Mouse (Mus musculus) limb, embryonic 10.5 days (tissue): ENCODE results near the gene Rhpn2. TPM values are rescaled to one million over a fixed set of nuclear protein-coding genes. Genes with fewer than 3 reads are reported as not detected.

Experiments
- DNase-seq: peaks from one replicate; pipeline ENCODE4 v3.0.0-alpha.2; 2017; ENCODE audit warnings: low spot score
- H3K27ac ChIP-seq: fragments of 300-500 bp; sonication (generic); 2 replicates; pipeline ENCODE4 v1.5.1; 2016; ENCODE audit warnings: mild to moderate bottlenecking
- H3K27me3 ChIP-seq: fragments of 300-500 bp; sonication (generic); 2 replicates; pipeline ENCODE4 v1.6.1; 2016; ENCODE audit warnings: low read depth, mild to moderate bottlenecking; ENCODE audit not compliant: poor library complexity, severe bottlenecking
- H3K36me3 ChIP-seq: fragments of 300-500 bp; sonication (generic); 2 replicates; pipeline ENCODE4 v1.6.1; 2016; ENCODE audit warnings: mild to moderate bottlenecking, moderate library complexity
- H3K4me1 ChIP-seq: fragments of 300-500 bp; sonication (generic); 2 replicates; pipeline ENCODE4 v1.6.1; 2016
- H3K4me3 ChIP-seq: fragments of 300-500 bp; sonication (generic); 2 replicates; pipeline ENCODE4 v1.5.1; 2016; ENCODE audit warnings: mild to moderate bottlenecking, moderate library complexity
- H3K9me3 ChIP-seq: fragments of 300-500 bp; sonication (generic); replicated peaks from 2 replicates; pipeline ENCODE4 v1.6.1; 2016; ENCODE audit warnings: mild to moderate bottlenecking
- WGBS: fragments of 180-500 bp; shearing (Covaris S2); methylation state at CpG from one replicate; pipeline ENCODE4 v1.1.7; 2016; 5-methylcytosine and 5-hydroxymethylcytosine counted together
- polyA plus RNA-seq: library from polyadenylated mRNA; unstranded; fragments of >200 nt; fragmentation: Nextera tagmentation; extraction: Ambion mirVana; gene quantifications from 2 replicates; pipeline ENCODE4 v1.2.1, GENCODE M21; 2016

Rhpn2 gene
- polyA plus RNA-seq, 1 experiment from 2014 or later, result 3.2 TPM

DNA sequence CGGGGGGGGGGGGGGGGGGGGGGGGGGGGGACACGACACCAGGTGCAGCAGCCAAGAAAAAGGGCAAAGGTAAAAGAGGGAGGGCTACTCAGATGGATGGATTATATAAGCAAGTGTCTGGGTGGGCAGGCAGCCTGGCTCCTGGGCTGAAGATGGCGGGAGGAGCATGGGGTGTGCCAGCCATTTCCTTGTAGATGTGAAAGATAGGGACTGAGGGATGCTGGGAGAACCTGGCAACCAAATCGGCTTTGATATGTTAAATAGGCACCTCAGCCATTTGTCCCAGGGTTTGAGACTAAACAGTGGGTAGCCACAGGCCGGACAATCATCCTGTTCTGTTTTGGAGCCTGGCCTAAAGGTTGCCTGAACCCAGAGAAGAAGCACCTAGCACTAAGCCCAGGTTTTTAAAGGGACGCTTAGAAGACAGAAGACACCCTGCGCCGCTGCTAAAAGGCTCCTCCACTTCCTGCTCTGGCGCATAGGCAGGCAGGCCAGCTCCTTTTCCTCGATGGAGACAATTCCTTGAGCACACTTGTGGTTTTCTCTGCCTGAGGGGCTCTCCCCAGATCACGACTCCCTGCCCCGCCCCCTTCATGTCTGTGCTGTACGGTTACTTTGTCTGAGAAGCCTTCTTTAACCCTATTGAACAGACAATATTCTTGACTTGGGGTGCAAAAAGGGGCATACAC is 11.1 kb upstream of the Rhpn2 start:
- H3K9me3 ChIP-seq, result no peaks in the 10 kb centered on the region
- WGBS, result 6% methylated on average over 11 of the region's 13 CpGs
- no peaks in the 10 kb centered on the region for H3K27me3 ChIP-seq
- no peak overlapping the region for H3K4me3 ChIP-seq
- H3K4me1 ChIP-seq, result peaks cover 10% of the 10 kb centered on the region
- H3K36me3 ChIP-seq, result no peaks in the 10 kb centered on the region
- peak overlapping the region; percentile 56; the same call in 1 of the 2 replicates for H3K27ac ChIP-seq
- peak; percentile 34 for DNase-seq

DNA sequence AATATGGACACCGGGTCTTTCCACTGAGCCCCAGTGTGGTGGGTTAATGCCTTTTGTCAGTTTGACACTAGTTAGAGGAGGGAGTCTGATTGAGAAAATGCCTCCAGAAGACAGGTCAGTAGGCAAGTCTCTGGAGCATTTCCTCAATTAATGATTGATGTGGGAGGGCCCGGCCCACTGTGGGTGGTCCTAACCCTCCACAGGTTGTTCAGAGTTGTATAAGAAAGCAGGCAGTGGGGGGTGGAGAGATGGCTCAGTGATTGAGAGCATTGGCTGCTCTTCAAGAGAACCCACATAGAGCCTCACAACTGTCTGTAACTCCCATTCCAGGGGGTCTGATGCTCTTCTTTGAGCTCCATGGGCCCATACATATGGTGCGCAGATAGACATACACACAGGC is 2.4 kb upstream of the Rhpn2 start:
- WGBS, result 69% methylated on average over 3 of the region's 3 CpGs
- Histone ChIP-seq H3K4me3 (no peak overlapping the region), H3K27me3 (peaks cover 41% of the 10 kb centered on the region), H3K9me3 (no peaks in the 10 kb centered on the region), H3K36me3 (no peaks in the 10 kb centered on the region), H3K4me1 (peaks cover 25% of the 10 kb centered on the region), H3K27ac (no peak overlapping the region)
- DNase-seq, result no peak

DNA sequence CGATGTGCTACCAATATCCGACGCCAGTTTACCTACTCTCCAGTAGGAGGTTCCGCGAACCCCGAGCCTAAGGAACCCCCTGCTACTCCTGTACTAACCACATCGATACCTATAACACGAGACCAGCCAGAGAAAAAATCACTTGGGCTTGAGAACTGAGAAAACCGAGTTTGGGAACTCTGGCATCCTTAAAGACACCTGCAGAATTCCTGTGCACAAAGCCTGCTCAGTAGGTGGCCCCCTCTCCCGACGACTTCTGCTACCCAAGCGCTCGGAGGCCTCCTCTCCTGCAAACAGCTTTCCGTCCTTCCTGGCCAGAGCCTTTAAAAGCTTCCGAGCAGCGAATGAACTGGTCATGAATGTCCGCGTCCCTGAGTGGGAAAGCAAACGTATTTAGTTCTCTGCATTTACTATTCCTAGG is 729 bp upstream of the Rhpn2 start:
- H3K9me3 ChIP-seq, result no peaks in the 10 kb centered on the region
- H3K27ac ChIP-seq, result peak overlapping the region; percentile 56
- DNase-seq, result no peak
- H3K4me1 ChIP-seq, result peaks cover 25% of the 10 kb centered on the region
- H3K4me3 ChIP-seq, result peak overlapping the region; percentile 74
- no peaks in the 10 kb centered on the region for H3K36me3 ChIP-seq
- H3K27me3 ChIP-seq, result peaks cover 49% of the 10 kb centered on the region
- WGBS, result 1% methylated on average over 19 of the region's 19 CpGs

DNA sequence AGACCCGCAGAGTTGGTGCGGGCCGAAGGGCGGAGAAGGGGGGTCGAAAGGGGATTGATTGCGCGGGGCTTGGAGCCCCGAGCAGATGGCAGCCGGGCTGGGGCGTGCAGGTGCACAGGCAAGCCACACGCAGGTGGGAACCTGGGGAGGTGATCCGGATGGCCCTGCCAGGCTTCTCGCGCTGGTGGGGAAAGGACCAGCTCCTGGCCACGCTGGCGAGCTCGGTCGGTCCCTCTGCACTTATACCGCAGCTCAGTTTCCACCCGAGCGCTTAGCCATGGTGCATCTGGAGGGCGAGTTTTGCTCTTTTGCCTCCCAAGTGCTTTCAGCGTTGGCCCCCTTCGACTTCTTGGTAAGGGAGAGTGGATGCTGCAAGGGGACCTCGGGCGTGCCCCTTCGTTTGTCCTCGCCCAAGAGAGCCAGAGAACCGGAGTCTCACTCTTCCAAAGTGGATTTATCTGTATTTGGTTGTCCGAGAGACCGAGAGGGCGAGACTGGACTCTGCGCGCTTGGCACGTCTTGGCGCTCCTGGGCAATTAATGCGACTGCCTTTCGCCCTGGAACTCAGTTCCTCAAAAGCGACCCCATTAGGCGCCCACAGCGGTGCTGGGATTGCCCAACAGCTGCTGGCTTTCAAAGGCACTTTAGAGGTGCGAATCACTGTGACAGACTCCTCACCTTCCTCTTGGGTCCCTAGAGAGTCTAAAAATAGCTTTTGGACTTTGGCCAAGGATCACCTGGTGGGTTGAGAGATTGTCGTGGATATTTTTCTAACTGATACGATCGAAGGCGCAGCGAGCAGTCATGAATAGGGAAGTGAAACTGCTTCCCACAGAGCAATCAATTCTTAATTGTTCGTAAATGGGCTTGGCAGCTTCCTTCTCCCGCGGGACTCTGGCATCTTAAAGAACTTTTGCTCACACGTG is 820 bp downstream of the Rhpn2 start:
- WGBS, result under 1% methylated on average over 51 of the region's 51 CpGs
- peaks cover 25% of the 10 kb centered on the region for H3K4me1 ChIP-seq
- peaks cover 49% of the 10 kb centered on the region for H3K27me3 ChIP-seq
- peak; percentile 65 for DNase-seq
- H3K27ac ChIP-seq, result peak overlapping the region; percentile 66
- H3K36me3 ChIP-seq, result no peaks in the 10 kb centered on the region
- no peaks in the 10 kb centered on the region for H3K9me3 ChIP-seq
- H3K4me3 ChIP-seq, result peak overlapping the region; percentile 74

DNA sequence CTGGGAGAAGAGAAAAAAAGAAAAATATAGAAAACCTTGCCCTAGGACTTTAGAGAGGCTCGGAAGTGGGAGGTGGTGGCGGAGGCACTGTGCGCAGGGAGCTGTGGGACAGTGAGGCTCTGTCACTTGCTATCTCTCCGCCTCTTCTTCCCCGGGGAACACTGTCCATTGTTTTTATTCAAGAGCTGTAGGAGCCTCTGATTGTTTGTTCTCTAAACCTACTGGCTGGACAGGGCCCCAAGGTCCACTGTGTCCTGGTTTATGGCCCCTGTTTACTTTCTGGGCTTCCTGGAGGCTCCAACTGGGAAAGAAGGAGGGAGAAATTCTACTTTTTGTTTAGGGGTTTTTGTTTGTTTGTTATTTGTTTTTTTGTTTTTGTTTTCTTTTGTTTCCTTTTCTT is 6.2 kb downstream of the Rhpn2 start:
- DNase-seq, result no peak
- no peaks in the 10 kb centered on the region for H3K9me3 ChIP-seq
- H3K27me3 ChIP-seq, result peaks cover 21% of the 10 kb centered on the region
- H3K27ac ChIP-seq, result no peak overlapping the region
- H3K4me1 ChIP-seq, result peaks cover 5% of the 10 kb centered on the region; the same call in 1 of the 2 replicates
- WGBS, result 40% methylated on average over 5 of the region's 5 CpGs
- H3K4me3 ChIP-seq, result no peak overlapping the region
- H3K36me3 ChIP-seq, result no peaks in the 10 kb centered on the region

DNA sequence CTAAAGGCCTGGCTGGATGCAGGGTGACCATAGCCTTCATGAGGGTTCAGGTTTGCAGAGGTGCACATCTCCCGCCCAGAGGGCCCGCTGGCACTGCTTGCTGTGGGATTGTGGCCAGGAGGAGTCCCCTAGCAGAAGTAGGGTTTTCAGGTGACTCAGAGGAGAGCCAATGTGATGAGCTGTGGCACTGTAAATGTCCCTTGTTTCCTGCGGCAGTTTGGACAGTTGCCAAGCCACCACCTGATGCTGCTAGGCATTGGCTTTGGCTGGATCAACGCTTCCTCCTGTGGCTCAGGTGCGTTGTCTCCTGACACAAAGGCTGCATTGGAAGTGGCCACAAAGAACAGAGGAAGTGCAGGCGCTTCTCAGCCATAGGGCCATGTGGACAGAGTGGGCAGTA is 7.3 kb downstream of the Rhpn2 start:
- Histone ChIP-seq H3K27me3 (peaks cover 10% of the 10 kb centered on the region), H3K9me3 (no peaks in the 10 kb centered on the region), H3K4me1 (no peaks in the 10 kb centered on the region), H3K36me3 (no peaks in the 10 kb centered on the region), H3K27ac (no peak overlapping the region), H3K4me3 (no peak overlapping the region)
- WGBS, result 89% methylated on average over 6 of the region's 6 CpGs
- no peak for DNase-seq

DNA sequence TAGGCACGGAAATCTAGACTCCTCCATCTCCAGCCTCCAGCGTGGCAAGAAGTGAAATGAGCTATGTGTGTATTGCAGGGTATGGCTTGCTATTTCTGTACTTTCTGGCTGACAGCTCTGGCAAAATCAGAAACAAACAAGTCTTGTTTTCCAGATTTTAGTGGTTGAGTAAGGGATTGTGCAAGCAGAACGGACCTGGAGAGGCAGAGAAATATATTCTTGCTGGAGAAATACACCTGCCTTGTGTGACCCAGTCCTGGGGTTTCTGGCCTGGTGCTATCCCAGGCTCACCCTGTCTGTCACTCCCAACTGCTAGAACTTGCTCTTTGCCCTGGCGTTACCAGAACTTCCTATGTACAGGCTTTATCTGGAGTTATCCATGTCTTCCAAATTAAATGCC is 8.5 kb downstream of the Rhpn2 start:
- Histone ChIP-seq H3K36me3 (no peaks in the 10 kb centered on the region), H3K9me3 (no peaks in the 10 kb centered on the region), H3K4me3 (no peak overlapping the region), H3K27ac (no peak overlapping the region), H3K27me3 (no peaks in the 10 kb centered on the region), H3K4me1 (no peaks in the 10 kb centered on the region)
- DNase-seq, result no peak
- 83% methylated on average over 4 of the region's 4 CpGs for WGBS

DNA sequence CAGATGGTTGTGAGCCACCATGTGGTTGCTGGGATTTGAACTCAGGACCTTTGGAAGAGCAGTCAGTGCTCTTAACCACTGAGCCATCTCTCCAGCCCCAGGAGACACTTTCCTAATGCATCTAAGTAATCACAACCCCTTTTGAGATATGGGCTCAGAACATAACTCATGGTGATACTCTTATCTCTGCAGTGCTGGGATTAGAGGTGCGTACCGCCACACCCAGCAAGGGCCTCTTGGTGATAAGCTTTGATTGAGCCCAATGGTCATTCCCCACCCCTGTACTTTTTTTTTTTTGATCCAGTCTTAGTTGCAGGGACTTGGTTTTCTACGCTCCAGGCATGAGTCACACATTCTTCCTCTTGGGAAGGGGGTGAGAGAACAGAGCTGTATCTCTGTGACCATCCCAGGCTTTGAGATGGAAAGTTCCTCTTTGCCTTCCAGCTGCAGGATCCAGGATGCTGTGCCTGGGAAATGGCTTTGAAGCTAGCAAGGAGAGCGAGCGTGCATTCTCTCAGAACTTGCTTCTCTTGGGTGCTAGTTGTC is 10.9 kb downstream of the Rhpn2 start:
- H3K4me3 ChIP-seq, result no peak overlapping the region
- H3K4me1 ChIP-seq, result no peaks in the 10 kb centered on the region
- H3K27me3 ChIP-seq, result no peaks in the 10 kb centered on the region
- no peak overlapping the region for H3K27ac ChIP-seq
- DNase-seq, result no peak
- no peaks in the 10 kb centered on the region for H3K36me3 ChIP-seq
- 92% methylated on average over 5 of the region's 5 CpGs for WGBS
- no peaks in the 10 kb centered on the region for H3K9me3 ChIP-seq

DNA sequence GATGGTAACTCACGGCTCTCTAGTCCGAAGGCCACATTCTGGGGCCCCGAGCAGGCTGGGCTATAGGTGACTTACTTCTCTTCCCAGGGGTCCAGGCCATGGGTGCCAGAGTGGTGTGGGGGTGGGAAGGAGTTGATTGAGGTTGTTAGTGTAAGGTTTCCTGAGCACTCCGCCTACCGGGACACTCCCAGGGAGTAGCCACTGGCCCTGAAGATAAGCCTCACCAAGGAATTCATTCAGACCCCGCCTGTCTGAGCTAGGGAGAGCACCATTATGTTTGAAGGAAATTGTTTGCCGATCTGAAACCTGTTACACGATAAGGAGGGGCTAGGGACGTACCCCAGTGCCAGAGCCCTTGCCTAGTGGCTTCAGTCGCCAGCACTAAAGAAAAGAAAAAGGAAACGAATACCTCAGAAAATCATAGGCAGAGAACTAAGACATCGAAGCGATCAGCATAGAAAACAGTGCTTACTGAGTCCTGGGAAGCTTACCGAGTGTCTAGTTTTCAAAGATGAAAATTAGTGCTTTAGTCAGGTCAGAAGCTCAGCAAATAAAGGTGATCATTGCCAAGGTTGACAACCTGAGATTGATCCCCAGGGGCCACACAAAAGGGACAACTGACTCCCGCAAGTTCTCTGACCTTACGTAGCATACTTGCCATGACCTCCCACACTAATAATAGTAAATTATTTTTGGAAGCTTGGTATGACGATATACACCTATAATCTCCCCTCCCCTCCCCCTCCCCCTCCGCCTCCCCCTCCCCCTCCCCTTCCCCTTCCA is 14.1 kb downstream of the Rhpn2 start:
- Histone ChIP-seq H3K27ac (no peak overlapping the region), H3K4me1 (no peaks in the 10 kb centered on the region), H3K4me3 (no peak overlapping the region), H3K27me3 (no peaks in the 10 kb centered on the region), H3K9me3 (no peaks in the 10 kb centered on the region), H3K36me3 (no peaks in the 10 kb centered on the region)
- DNase-seq, result no peak
- WGBS, result 73% methylated on average over 17 of the region's 18 CpGs

DNA sequence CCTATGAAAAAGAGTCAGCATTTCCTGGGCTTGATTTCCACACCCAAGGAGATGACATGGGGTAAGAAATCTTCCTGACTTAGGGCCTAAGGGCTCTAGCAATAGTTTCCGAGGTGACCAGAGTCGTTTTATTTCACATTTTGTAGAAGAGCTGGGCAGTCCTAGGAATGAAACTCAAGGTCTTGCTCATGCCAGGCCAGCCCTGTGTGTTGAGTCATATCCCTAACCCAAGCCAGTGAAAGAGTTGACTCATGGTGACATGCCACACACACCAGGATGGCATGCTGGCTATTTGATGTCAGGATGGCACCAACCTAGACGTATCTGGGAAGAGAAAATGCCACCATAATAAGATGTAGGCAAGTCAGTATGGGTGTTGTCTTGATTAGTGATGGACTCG is 15.1 kb downstream of the Rhpn2 start:
- 91% methylated on average over 4 of the region's 4 CpGs for WGBS
- no peak overlapping the region for H3K4me3 ChIP-seq
- no peaks in the 10 kb centered on the region for H3K36me3 ChIP-seq
- H3K27ac ChIP-seq, result no peak overlapping the region
- no peaks in the 10 kb centered on the region for H3K9me3 ChIP-seq
- no peaks in the 10 kb centered on the region for H3K27me3 ChIP-seq
- H3K4me1 ChIP-seq, result no peaks in the 10 kb centered on the region
- no peak for DNase-seq

DNA sequence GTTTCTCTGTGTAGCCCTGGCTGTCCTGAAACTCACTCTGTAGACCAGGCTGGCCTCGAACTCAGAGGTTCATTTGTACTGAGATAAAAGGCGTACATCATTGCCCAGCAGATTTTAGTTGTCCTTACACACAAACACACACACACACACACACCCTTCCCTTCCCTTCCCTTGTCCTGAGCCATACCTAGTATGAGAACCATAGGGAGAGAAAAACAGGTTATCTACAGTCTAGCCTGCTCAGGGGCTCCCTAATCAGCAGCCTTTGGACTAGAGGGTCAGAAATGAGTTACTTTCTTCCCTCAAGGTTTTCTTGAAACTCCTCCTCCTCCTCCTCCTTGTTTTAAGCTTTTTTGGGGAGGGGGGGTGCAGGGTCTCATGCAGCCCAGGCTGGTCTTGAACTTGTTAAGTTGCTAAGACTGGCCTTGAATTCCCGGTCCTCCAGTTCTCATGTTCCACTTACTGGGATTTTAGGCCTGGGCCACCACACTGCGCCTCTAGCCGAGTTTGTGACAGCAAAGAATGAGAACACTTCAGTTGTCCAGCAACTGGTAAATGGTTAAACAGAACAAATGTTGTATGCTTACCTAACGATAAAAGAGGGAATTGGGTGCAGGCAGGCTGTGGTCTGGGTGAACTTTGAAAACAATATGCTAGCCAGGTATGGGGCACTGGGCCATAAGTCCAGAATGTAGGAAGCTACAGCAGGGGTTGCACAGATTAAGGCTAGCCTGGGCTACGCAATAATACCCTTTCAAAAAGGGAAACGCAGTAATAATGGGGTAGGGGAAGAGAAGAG is 16.1 kb downstream of the Rhpn2 start:
- Histone ChIP-seq H3K36me3 (no peaks in the 10 kb centered on the region), H3K27ac (no peak overlapping the region), H3K27me3 (no peaks in the 10 kb centered on the region), H3K4me3 (no peak overlapping the region), H3K9me3 (no peaks in the 10 kb centered on the region), H3K4me1 (no peaks in the 10 kb centered on the region)
- no peak for DNase-seq
- 89% methylated on average over 8 of the region's 8 CpGs for WGBS

DNA sequence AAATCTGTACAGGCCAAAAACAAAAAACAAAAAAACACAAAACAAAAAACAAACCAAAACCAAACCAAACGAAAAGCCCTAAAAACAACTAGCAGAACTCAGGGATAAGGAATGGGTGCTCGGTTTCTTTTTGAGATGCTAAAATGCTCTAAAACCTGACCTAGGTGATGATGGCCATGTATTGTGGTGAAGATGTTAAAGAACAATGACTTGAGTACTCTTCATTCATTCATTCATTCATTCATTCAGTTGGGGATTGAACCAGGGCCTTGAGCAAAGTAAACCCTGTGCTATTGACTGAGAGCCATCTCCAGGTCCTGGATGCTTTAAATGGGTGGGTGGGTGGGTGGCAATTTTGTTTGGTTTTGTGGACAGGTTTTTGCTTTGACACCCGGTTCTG is 17.2 kb downstream of the Rhpn2 start:
- Histone ChIP-seq H3K4me1 (peaks cover 5% of the 10 kb centered on the region; the same call in 1 of the 2 replicates), H3K27ac (no peak overlapping the region), H3K4me3 (no peak overlapping the region), H3K36me3 (no peaks in the 10 kb centered on the region), H3K9me3 (no peaks in the 10 kb centered on the region), H3K27me3 (no peaks in the 10 kb centered on the region)
- WGBS, result 95% methylated on average over 3 of the region's 3 CpGs
- DNase-seq, result no peak
